Mouse (Mus musculus): ENCODE measurements around the gene Meltf. TPM values are rescaled to one million over a fixed set of nuclear protein-coding genes. Genes with fewer than 3 reads are reported as not detected.

Meltf gene
- polyA plus RNA-seq (2012; rRNA removed; ENCODE audit: low replicate concordance), result 0.83 and 1.0 TPM in 2 replicates

GRCm38 (mm10) chr16:31878573-31879257 is at the start of gene Meltf:
Gene Meltf (plus strand): TSS chr16:31878810.

GRCm38 (mm10) chr16:31933751-31934549 is 55.3 kb downstream of the Meltf start, which contains the start of gene Pigz:
Gene Pigz (plus strand): TSS chr16:31933851.

GRCm38 (mm10) chr16:31948345-31948774 is 69.8 kb downstream of the Meltf start, which contains the start of the genes 0610012G03Rik and Ncbp2:
Gene 0610012G03Rik (minus strand): TSS chr16:31948494.
Gene Ncbp2 (plus strand): TSS chr16:31948513.

Other genes with a start within 250 kb of the Meltf start
- gene Dlg1, start 215.4 kb upstream of the Meltf start, polyA plus RNA-seq (2012; rRNA removed; ENCODE audit: low replicate concordance), result 8.0 and 17.6 TPM in 2 replicates
- gene Pigz, start 55.0 kb downstream of the Meltf start, polyA plus RNA-seq (2012; rRNA removed; ENCODE audit: low replicate concordance), result 7.8 and 8.8 TPM in 2 replicates
- 71.1 and 134 TPM in 2 replicates for gene 0610012G03Rik, start 69.7 kb downstream of the Meltf start, polyA plus RNA-seq (2012; rRNA removed; ENCODE audit: low replicate concordance)
- 3.0 and 8.5 TPM in 2 replicates for gene Ncbp2, start 69.7 kb downstream of the Meltf start, polyA plus RNA-seq (2012; rRNA removed; ENCODE audit: low replicate concordance)
- gene Senp5, start 124.5 kb downstream of the Meltf start, polyA plus RNA-seq (2012; rRNA removed; ENCODE audit: low replicate concordance), result 2.8 and 6.8 TPM in 2 replicates
- gene Pak2, start 200.5 kb downstream of the Meltf start, polyA plus RNA-seq (2012; rRNA removed; ENCODE audit: low replicate concordance), result 19.2 and 21.9 TPM in 2 replicates
- gene Pigx, start 220.9 kb downstream of the Meltf start, polyA plus RNA-seq (2012; rRNA removed; ENCODE audit: low replicate concordance), result 29.2 and 39.3 TPM in 2 replicates
- gene Cep19, start 221.0 kb downstream of the Meltf start, polyA plus RNA-seq (2012; rRNA removed; ENCODE audit: low replicate concordance), result 10.3 and 11.5 TPM in 2 replicates

Measured in mammary gland, adult 2 months (tissue).